Mouse (Mus musculus) heart, postnatal 0 days (tissue): ENCODE measurements around the gene Uhrf1. TPM values are rescaled to one million over a fixed set of nuclear protein-coding genes. Genes with fewer than 3 reads are reported as not detected.

ENCODE experiments used
- ATAC-seq: fragments of 200-750 bp; cut with Nextera tagmentation; 2 replicates; pipeline ENCODE4 v1.8.0; 2017; ENCODE audit warnings: low read depth, moderate number of reproducible peaks, moderate library complexity; ENCODE audit not compliant: insufficient read depth
- DNase-seq: peaks from one replicate; pipeline ENCODE4 v3.0.0-alpha.2; 2016; ENCODE audit warnings: low spot score
- H3K27ac ChIP-seq: fragments of 300-500 bp; sonication (generic); 2 replicates; pipeline ENCODE4 v1.5.1; 2014; ENCODE audit warnings: low read depth, mild to moderate bottlenecking
- H3K27me3 ChIP-seq: fragments of 300-500 bp; sonication (generic); 2 replicates; pipeline ENCODE4 v1.6.1; 2014; ENCODE audit warnings: low read length, mixed read lengths; ENCODE audit not compliant: control insufficient read depth, insufficient read depth
- H3K36me3 ChIP-seq: fragments of 300-500 bp; sonication (generic); replicated peaks from 2 replicates; pipeline ENCODE4 v1.6.1; 2014; ENCODE audit warnings: low read length, mixed read lengths; ENCODE audit not compliant: control insufficient read depth, insufficient read depth
- H3K4me1 ChIP-seq: fragments of 300-500 bp; sonication (generic); 2 replicates; pipeline ENCODE4 v1.6.1; 2014; ENCODE audit warnings: antibody characterized with exemption; ENCODE audit not compliant: control insufficient read depth, insufficient read depth
- H3K4me2 ChIP-seq: fragments of 300-500 bp; sonication (generic); 2 replicates; pipeline ENCODE4 v1.6.1; 2014; ENCODE audit warnings: low read depth, mild to moderate bottlenecking, low read length, moderate library complexity
- H3K4me3 ChIP-seq: fragments of 300-500 bp; sonication (generic); 2 replicates; pipeline ENCODE4 v1.5.1; 2014; ENCODE audit warnings: low read depth, low read length
- H3K9ac ChIP-seq: fragments of 300-500 bp; sonication (generic); replicated peaks from 2 replicates; pipeline ENCODE4 v1.6.1; 2014; ENCODE audit warnings: low read depth, low read length, mixed read lengths
- H3K9me3 ChIP-seq: fragments of 300-500 bp; sonication (generic); replicated peaks from 2 replicates; pipeline ENCODE4 v1.6.1; 2016; ENCODE audit warnings: low read length; ENCODE audit not compliant: control insufficient read depth
- CTCF ChIP-seq: IDR thresholded peaks from 2 replicates; pipeline ENCODE4 v1.5.1; 2016; ENCODE audit warnings: antibody characterized with exemption, control low read depth, low read depth
- EP300 ChIP-seq: IDR thresholded peaks from 2 replicates; pipeline ENCODE4 v1.6.1; 2016; ENCODE audit warnings: antibody characterized with exemption, low read depth
- WGBS: fragments of 180-500 bp; shearing (Covaris S2); extraction: QIAGEN DNeasy Blood & Tissue Kit; methylation state at CpG from one replicate; pipeline ENCODE4 v1.1.7; 2014; 5-methylcytosine and 5-hydroxymethylcytosine counted together
- polyA plus RNA-seq: library from polyadenylated mRNA; unstranded; fragments of >200 nt; fragmentation: Nextera tagmentation; extraction: Ambion mirVana; gene quantifications from 2 replicates; pipeline ENCODE4 v1.2.1, GENCODE M21; 2015
- total RNA-seq: library from RNA; depleted of rRNA; stranded (reverse); fragments of >200 nt; gene quantifications from 2 replicates; pipeline ENCODE4 v1.2.3, GENCODE M21; 2014; ENCODE audit warnings: low replicate concordance

Uhrf1 gene
- total and polyA plus RNA-seq, 2 experiments from 2014 or later, result 13.2 to 26.8 TPM

DNA sequence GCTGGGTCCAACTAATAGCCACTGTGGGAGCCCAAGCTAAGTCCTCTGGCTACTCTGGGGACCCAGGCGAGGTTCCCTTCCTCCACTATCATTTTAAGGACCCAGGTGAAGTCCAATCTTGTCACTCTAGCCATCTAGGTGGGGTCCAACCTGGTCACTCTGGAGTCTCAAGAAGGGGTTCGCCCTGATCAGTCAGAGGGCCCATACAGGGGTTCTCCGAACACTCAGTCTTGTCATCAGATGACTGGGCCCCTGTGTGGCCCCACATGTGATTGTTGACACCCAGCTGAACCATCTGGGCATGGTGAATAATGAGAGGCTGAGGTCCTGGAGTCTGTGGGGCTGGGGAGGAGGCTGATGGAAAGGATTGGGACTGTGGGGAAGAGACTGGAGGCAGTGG lies 33.4 kb upstream of the Uhrf1 start:
- no peaks in the 10 kb centered on the region for H3K9me3 ChIP-seq
- H3K36me3 ChIP-seq, result peaks cover 33% of the 10 kb centered on the region
- no peak for TF ChIP-seq EP300
- TF ChIP-seq CTCF, result no peak
- H3K27ac ChIP-seq, result peak overlapping the region; percentile 91
- DNase-seq, result no peak
- 0 out of 2 replicates have a peak overlapping the region, but pooled peaks have one; percentile 43 for H3K4me3 ChIP-seq
- H3K4me2 ChIP-seq, result peak overlapping the region; percentile 76
- no peak for ATAC-seq
- no peaks in the 10 kb centered on the region for H3K27me3 ChIP-seq
- WGBS, result 69% methylated on average over 3 of the region's 3 CpGs
- H3K9ac ChIP-seq, result 0 out of 2 replicates have a peak overlapping the region, but pooled peaks have one; percentile 11
- peaks cover 10% of the 10 kb centered on the region; the same call in 1 of the 2 replicates for H3K4me1 ChIP-seq

DNA sequence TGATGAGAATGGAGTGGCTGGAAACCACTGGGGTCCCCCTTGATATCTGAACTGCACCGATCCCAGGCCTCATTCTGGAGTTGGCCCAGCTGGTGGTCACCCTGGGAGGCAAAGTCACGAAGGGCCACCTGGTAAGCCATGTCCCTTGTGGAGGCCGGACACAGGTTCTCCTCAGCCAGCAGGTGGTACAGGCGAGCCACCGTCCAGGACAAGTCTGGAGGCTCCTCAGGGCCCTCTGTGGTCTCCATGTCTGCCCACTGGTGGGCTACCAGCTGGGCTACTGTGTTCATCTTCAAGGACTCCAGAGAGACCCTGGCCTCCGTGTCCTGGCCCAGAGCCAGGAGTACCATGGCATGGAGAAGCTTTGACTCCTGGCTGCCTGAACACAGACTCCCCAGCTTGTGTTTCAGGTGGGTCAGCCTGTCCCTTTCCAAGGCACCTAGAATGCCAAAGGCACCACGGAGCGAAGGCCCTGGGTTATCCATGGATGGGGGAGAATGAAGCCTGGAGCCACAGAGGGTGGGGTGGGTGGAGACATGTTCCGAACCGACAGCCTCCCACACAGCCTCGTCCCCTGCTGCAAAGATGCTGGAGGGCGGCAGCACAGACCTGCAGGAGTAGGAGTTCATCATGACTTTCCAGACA lies 31.4 kb upstream of the Uhrf1 start:
- H3K9me3 ChIP-seq, result no peaks in the 10 kb centered on the region
- H3K36me3 ChIP-seq, result peaks cover 33% of the 10 kb centered on the region
- DNase-seq, result no peak
- no peak overlapping the region for H3K4me3 ChIP-seq
- ATAC-seq, result no peak
- H3K27me3 ChIP-seq, result no peaks in the 10 kb centered on the region
- no peak overlapping the region for H3K9ac ChIP-seq
- peaks cover 13% of the 10 kb centered on the region; the same call in 1 of the 2 replicates for H3K4me1 ChIP-seq
- TF ChIP-seq CTCF (no peak), EP300 (no peak)
- 82% methylated on average over 12 of the region's 12 CpGs for WGBS
- H3K27ac ChIP-seq, result no peak overlapping the region
- H3K4me2 ChIP-seq, result no peak overlapping the region

DNA sequence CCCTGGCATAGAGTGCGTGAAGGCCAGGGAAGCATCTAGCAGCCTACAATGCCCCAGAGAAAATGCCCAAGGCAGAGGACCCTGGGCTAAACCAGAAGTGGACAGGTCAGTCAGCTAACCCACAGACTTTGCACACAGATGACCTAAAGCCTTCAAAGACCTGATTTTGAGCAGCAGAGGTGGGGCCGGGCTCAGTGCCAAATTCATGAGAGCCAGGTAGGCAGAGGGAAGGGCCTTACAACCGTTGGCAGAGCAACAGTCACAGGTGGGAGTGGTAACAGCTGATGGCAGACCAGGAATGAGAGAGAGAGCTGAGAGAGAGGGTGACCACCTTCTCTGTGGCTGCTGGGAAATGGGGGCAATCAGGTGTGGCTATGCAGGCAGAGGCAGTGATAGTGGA lies 30.5 kb upstream of the Uhrf1 start:
- TF ChIP-seq EP300 (no peak), CTCF (no peak)

DNA sequence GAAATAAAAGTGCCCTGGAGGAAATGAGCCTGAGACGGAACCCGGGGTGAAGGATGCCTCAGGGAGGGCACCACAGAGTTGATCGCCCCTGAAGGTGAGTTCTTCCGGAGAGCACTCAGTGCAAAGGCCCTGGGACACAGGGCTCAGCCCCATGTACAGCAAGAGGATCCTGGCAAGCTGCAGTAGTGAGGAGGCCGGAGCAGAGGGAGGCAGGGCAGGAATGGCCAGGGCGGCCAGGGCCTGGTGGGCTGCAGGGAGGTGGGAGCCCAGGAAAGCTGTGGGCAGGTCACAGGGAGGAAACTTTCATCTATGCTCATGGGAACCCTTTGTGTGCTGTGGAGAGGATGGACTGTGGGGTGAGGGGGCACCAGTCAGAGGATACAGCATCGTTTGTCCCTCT lies 29.6 kb upstream of the Uhrf1 start:
- Histone ChIP-seq H3K4me3 (no peak overlapping the region), H3K36me3 (peaks cover 37% of the 10 kb centered on the region), H3K9ac (no peak overlapping the region), H3K4me1 (peaks cover 26% of the 10 kb centered on the region; the same call in 1 of the 2 replicates), H3K27ac (peak overlapping the region; percentile 23; the same call in 1 of the 2 replicates), H3K4me2 (no peak overlapping the region), H3K27me3 (no peaks in the 10 kb centered on the region), H3K9me3 (no peaks in the 10 kb centered on the region)
- DNase-seq (no peak), ATAC-seq (no peak)
- TF ChIP-seq EP300 (no peak), CTCF (no peak)
- WGBS, result 73% methylated on average over 7 of the region's 7 CpGs

More for the DNA sequence above, 30.5 kb upstream of the Uhrf1 start:
- Histone ChIP-seq H3K9me3 (no peaks in the 10 kb centered on the region), H3K4me3 (no peak overlapping the region), H3K27me3 (no peaks in the 10 kb centered on the region), H3K27ac (no peak overlapping the region), H3K4me2 (no peak overlapping the region), H3K4me1 (peaks cover 20% of the 10 kb centered on the region; the same call in 1 of the 2 replicates), H3K9ac (no peak overlapping the region), H3K36me3 (peaks cover 33% of the 10 kb centered on the region)
- ATAC-seq, result no peak
- no peak for DNase-seq
- WGBS, result 70% methylated on average over 3 of the region's 3 CpGs

DNA sequence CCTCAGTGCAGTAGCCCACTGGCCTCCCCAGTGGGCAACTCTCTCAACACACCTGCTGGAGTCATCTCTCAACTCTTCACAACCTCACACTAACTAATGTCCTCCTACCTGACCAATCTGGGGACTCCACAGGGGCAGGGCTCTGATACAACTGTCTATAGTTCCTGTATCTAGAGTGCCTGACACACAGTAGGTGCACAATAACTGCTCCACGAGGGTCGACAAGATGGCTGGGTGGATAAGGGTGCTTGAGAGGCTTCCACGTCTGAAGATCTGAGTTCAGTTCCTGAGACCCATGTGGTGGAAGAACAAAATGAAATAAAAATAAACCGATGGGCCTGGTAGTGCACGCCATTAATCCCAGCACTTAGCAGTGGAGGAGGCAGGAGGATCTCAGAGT lies 29.1 kb upstream of the Uhrf1 start:
- Histone ChIP-seq H3K27ac (no peak overlapping the region; the same call in 1 of the 2 replicates), H3K9ac (no peak overlapping the region), H3K36me3 (peaks cover 42% of the 10 kb centered on the region), H3K27me3 (no peaks in the 10 kb centered on the region), H3K4me2 (no peak overlapping the region), H3K4me3 (no peak overlapping the region), H3K4me1 (peaks cover 26% of the 10 kb centered on the region; the same call in 1 of the 2 replicates), H3K9me3 (no peaks in the 10 kb centered on the region)
- TF ChIP-seq EP300 (no peak), CTCF (no peak)
- no peak for DNase-seq
- WGBS, result 80% methylated on average over 5 of the region's 5 CpGs
- no peak for ATAC-seq
